Mouse (Mus musculus) CH12.LX (cell line): Measurements from ENCODE around the gene Kcnd3.

Source experiments
- BHLHE40 ChIP-seq: IDR thresholded peaks from 2 replicates; pipeline ENCODE4 v1.6.1; 2011; ENCODE audit warnings: mild to moderate bottlenecking, low read depth, low read length, improper control_type of control experiment
- CTCF ChIP-seq, 2 experiments: IDR thresholded peaks in 1 of 2; conservative IDR thresholded peaks in 1 of 2; 2 replicates each; pipeline ENCODE4 v1.5.1; 2011 to 2012; ENCODE audit warnings: low read depth in 2 of 2, low read length in 2 of 2, improper control_type of control experiment in 1 of 2, inconsistent platforms in 1 of 2, mild to moderate bottlenecking in 1 of 2, moderate library complexity in 1 of 2
- EP300 ChIP-seq: IDR thresholded peaks from 2 replicates; pipeline ENCODE4 v1.6.1; 2011; ENCODE audit warnings: low read length, improper control_type of control experiment
- KAT2A ChIP-seq: IDR thresholded peaks from 2 replicates; pipeline ENCODE4 v1.6.1; 2012; ENCODE audit warnings: low read length, improper control_type of control experiment, inconsistent platforms; ENCODE audit not compliant: insufficient replicate concordance
- MAX ChIP-seq: IDR thresholded peaks from 2 replicates; pipeline ENCODE4 v1.6.1; 2011; ENCODE audit warnings: low read length, improper control_type of control experiment
- POLR2A ChIP-seq: IDR thresholded peaks from 2 replicates; pipeline ENCODE4 v1.6.1; 2011; ENCODE audit warnings: low read depth, mild to moderate bottlenecking, improper control_type of control experiment, low read length
- POLR2AphosphoS2 ChIP-seq: IDR thresholded peaks from 2 replicates; pipeline ENCODE4 v1.6.1; 2011; ENCODE audit warnings: low read depth, low read length, improper control_type of control experiment

DNA sequence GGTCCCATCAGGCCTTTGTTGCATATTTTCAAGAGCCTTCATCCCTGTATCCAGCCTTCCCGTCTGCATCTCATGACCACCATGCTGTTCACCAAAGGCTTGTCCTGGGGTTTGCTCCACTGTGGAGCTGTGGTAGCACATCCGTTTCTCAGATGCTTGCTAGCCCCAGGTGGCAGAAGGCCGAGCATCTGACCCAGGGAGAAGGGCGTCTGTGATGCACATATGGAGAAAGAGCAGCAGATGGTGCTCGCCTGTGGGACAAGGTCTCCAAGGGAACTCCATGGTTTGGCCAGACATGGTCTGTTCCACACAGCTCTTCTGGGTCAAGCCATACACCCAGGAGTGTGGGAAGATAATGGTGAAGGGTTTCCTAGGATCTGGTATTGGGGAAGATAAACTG, 191.4 kb downstream of the Kcnd3 start:
- TF ChIP-seq BHLHE40 (no peak), POLR2A (no peak), MAX (no peak), CTCF (conservative IDR thresholded peaks at IDR 0.05 in 1 of 2, IDR thresholded peaks at IDR 0.05 in 1 of 2; ENCODE audit: low read depth in 2 of 2, low read length in 2 of 2) (no peak), EP300 (no peak), POLR2AphosphoS2 (no peak), KAT2A (no peak)
